Mouse (Mus musculus) midbrain, postnatal 0 days (tissue): ENCODE measurements around the gene Fndc3b. TPM values are rescaled to one million over a fixed set of nuclear protein-coding genes. Genes with fewer than 3 reads are reported as not detected.

Experiments used
- ATAC-seq: fragments of 200-750 bp; cut with Nextera tagmentation; 2 replicates; pipeline ENCODE4 v1.8.0; 2017; ENCODE audit warnings: moderate number of reproducible peaks, mild to moderate bottlenecking, moderate TSS enrichment, moderate library complexity; ENCODE audit not compliant: low FRiP score
- DNase-seq: peaks from one replicate; pipeline ENCODE4 v3.0.0-alpha.2; 2015; ENCODE audit warnings: low spot score
- H3K27ac ChIP-seq: fragments of 300-500 bp; sonication (generic); 2 replicates; pipeline ENCODE4 v1.5.1; 2014; ENCODE audit warnings: low read depth, mild to moderate bottlenecking, low read length, mixed read lengths
- H3K27me3 ChIP-seq: fragments of 300-500 bp; sonication (generic); 2 replicates; pipeline ENCODE4 v1.6.1; 2014; ENCODE audit warnings: low read length, control low read depth, mixed read lengths; ENCODE audit not compliant: insufficient read depth
- H3K36me3 ChIP-seq: fragments of 300-500 bp; sonication (generic); 2 replicates; pipeline ENCODE4 v1.6.1; 2014; ENCODE audit warnings: low read length, control low read depth, mixed read lengths; ENCODE audit not compliant: insufficient read depth
- H3K4me1 ChIP-seq: fragments of 300-500 bp; sonication (generic); 2 replicates; pipeline ENCODE4 v1.6.1; 2014; ENCODE audit warnings: mild to moderate bottlenecking, control low read depth, antibody characterized with exemption, low read length, mixed read lengths; ENCODE audit not compliant: insufficient read depth
- H3K4me2 ChIP-seq: fragments of 300-500 bp; sonication (generic); 2 replicates; pipeline ENCODE4 v1.6.1; 2014; ENCODE audit warnings: low read depth, mild to moderate bottlenecking, low read length, mixed read lengths; ENCODE audit not compliant: poor library complexity, severe bottlenecking
- H3K4me3 ChIP-seq: fragments of 300-500 bp; sonication (generic); 2 replicates; pipeline ENCODE4 v1.5.1; 2014; ENCODE audit warnings: low read depth, mild to moderate bottlenecking, low read length, moderate library complexity
- H3K9ac ChIP-seq: fragments of 300-500 bp; sonication (generic); replicated peaks from 2 replicates; pipeline ENCODE4 v1.6.1; 2014; ENCODE audit warnings: mild to moderate bottlenecking, low read length, moderate library complexity, mixed read lengths; ENCODE audit not compliant: poor library complexity, severe bottlenecking
- H3K9me3 ChIP-seq: fragments of 300-500 bp; sonication (generic); 2 replicates; pipeline ENCODE4 v1.6.1; 2016; ENCODE audit warnings: low read length, control low read depth
- CTCF ChIP-seq: IDR thresholded peaks from 2 replicates; pipeline ENCODE4 v1.5.1; 2016; ENCODE audit warnings: antibody characterized with exemption, mild to moderate bottlenecking
- WGBS: fragments of 180-500 bp; shearing (Covaris S2); extraction: QIAGEN DNeasy Blood & Tissue Kit; methylation state at CpG from one replicate; pipeline ENCODE4 v1.1.7; 2014; 5-methylcytosine and 5-hydroxymethylcytosine counted together
- polyA plus RNA-seq: library from polyadenylated mRNA; unstranded; fragments of >200 nt; fragmentation: Nextera tagmentation; extraction: Ambion mirVana; gene quantifications from 2 replicates; pipeline ENCODE4 v1.2.1, GENCODE M21; 2015
- total RNA-seq: library from RNA; depleted of rRNA; stranded (reverse); fragments of >200 nt; gene quantifications from 2 replicates; pipeline ENCODE4 v1.2.3, GENCODE M21; 2014

Fndc3b gene
- total and polyA plus RNA-seq, 2 experiments from 2014 or later = 7.6 to 13.4 TPM

DNA sequence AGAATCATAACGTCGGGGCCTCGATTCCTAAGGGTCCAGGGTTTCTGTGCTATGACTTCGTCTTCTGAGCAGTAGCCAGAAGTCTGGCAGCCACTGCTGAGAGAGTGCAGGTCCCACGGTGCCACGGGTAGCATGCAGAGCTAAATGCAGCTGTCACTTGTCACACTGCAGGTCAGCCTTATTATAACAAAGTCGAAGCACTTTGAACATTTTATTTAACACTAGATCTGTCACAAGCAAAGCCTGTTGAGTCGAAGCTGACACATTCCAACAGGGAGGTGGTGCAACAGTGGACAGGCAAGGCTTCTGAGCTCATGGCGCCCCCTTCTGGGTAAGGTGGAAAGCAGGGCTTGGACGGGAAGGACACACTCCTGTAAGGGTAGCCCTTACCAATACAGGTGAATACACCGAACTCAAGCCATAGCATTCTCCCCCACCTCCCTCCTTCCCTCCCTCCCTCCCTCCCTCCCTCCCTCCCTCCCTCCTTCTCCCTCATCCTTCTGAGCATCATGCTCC lies 243.5 kb downstream of the Fndc3b start:
- 0 out of 2 replicates have a peak, but pooled peaks cover 4% of the 10 kb centered on the region for H3K36me3 ChIP-seq
- DNase-seq (no peak), ATAC-seq (no peak)
- WGBS = 80% methylated on average over 11 of the region's 11 CpGs
- no peaks in the 10 kb centered on the region for H3K27me3 ChIP-seq
- H3K9ac ChIP-seq = no peak overlapping the region
- H3K9me3 ChIP-seq = no peaks in the 10 kb centered on the region
- H3K27ac ChIP-seq = no peak overlapping the region
- no peaks in the 10 kb centered on the region for H3K4me1 ChIP-seq
- H3K4me3 ChIP-seq = no peak overlapping the region
- no peak overlapping the region for H3K4me2 ChIP-seq
- TF ChIP-seq CTCF = peak; percentile 46

DNA sequence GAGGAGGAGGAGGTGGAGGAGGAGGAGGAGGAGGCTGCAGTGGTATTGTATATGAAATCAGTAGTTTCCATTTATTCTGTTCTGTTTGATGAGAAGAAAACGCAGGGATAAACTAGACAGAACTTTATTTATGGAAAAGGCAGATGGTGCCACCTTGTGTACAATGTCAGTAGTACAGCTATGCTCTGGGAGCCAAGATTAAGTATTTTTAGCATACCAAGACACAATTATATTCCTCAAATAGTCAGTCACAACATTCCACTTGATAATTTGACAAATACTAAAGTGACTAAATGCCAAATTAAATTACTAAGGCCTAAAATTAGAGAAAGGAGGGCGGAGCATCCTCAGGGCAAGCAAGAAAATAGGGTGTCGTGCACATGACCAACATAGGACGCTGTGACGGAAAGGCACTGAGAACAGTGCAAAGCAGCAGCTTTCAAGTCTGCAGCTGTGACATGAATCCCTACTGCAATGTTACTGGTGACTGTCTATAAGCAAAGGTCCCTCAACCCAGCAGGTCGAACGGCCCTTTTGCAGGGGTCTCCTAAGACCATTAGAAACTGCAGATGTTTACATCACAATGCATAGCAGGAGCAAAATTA lies 244.7 kb downstream of the Fndc3b start:
- H3K4me2 ChIP-seq = no peak overlapping the region
- no peak overlapping the region for H3K27ac ChIP-seq
- ATAC-seq (peak; percentile 29; the same call in 1 of the 2 replicates), DNase-seq (peak; percentile 80)
- 72% methylated on average over 7 of the region's 7 CpGs for WGBS
- TF ChIP-seq CTCF = peak; percentile 88
- H3K36me3 ChIP-seq = peaks cover 8% of the 10 kb centered on the region; the same call in 1 of the 2 replicates
- H3K4me3 ChIP-seq = no peak overlapping the region
- no peaks in the 10 kb centered on the region for H3K4me1 ChIP-seq
- no peak overlapping the region for H3K9ac ChIP-seq
- H3K9me3 ChIP-seq = no peaks in the 10 kb centered on the region
- no peaks in the 10 kb centered on the region for H3K27me3 ChIP-seq

DNA sequence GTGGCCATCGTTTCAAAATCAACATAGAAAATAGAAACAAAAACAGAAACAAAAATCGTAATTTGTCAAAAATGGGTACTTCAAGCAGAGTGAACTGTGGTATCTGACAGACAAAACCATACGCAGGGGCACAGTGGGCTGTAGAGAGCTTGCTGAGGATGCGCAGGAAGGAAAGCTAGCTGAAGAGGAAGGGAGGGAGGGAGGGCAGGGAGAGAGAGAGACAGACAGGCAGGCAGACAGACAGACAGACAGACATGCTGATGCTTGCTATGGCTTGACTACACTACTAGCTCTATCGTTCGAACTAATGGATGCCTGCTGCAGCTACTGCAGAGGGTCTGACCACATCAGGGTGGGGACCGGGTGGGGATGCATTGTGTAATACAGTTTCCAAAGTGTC lies 247.7 kb downstream of the Fndc3b start:
- no peaks in the 10 kb centered on the region for H3K9me3 ChIP-seq
- H3K4me3 ChIP-seq = no peak overlapping the region
- H3K36me3 ChIP-seq = peaks cover 10% of the 10 kb centered on the region
- ATAC-seq (no peak), DNase-seq (no peak)
- no peak overlapping the region for H3K4me2 ChIP-seq
- no peaks in the 10 kb centered on the region for H3K4me1 ChIP-seq
- no peak overlapping the region for H3K9ac ChIP-seq
- H3K27me3 ChIP-seq = no peaks in the 10 kb centered on the region
- H3K27ac ChIP-seq = no peak overlapping the region
- WGBS = 91% methylated on average over 7 of the region's 7 CpGs
- TF ChIP-seq CTCF = no peak

DNA sequence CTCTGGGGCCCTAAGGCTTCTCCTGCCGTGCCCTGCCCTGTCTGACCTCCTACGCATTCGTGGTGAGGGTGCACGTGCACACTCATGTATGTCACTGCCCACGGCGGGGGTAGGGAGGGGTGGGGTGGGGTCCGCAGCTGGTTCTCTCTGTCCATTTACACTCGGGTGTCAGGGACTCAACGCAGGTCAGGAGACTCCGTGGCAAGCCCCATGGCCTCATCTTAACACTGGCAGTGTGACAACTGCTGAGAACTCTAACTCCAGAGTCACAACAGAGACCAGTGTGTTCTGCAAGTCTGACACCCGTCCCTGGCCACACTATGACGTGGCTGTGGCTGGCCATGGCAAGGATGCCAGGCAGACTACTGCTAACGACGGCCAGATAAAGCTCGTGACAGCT lies 248.2 kb downstream of the Fndc3b start:
- TF ChIP-seq CTCF = no peak
- no peaks in the 10 kb centered on the region for H3K9me3 ChIP-seq

DNA sequence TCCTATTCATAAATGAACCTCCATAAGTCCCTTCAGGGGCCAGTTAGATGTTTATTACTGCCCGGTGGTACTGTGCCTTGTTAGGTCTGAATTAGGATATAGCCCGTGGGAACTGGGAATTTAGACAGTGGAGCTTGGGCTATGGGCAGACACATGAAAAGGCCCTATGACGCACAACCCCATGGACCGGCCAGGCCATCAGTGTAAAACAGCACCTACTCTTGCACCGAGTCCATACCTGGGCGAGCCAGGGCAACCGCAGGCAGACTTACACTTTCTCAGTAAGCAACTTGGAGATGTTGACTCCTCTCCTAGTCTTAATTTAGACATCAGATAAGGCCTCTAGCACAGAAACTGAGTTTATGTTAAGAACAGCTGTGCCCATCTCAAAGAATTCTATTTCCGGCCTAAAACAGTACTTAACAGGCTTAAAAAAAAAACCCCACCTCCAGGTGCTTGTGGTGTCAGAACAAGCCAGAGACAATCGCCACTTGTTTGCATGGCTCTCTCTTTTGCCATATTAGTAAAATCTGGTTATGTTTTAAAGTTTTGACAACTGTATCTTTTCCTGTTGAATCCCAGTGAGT lies 248.7 kb downstream of the Fndc3b start:
- no peaks in the 10 kb centered on the region for H3K4me1 ChIP-seq

More for the DNA sequence above, 248.2 kb downstream of the Fndc3b start:
- Histone ChIP-seq H3K27me3 (no peaks in the 10 kb centered on the region), H3K27ac (no peak overlapping the region), H3K4me1 (no peaks in the 10 kb centered on the region), H3K9ac (no peak overlapping the region), H3K36me3 (peaks cover 10% of the 10 kb centered on the region), H3K4me2 (no peak overlapping the region), H3K4me3 (no peak overlapping the region)
- WGBS = 87% methylated on average over 15 of the region's 15 CpGs
- DNase-seq (no peak), ATAC-seq (no peak)

DNA sequence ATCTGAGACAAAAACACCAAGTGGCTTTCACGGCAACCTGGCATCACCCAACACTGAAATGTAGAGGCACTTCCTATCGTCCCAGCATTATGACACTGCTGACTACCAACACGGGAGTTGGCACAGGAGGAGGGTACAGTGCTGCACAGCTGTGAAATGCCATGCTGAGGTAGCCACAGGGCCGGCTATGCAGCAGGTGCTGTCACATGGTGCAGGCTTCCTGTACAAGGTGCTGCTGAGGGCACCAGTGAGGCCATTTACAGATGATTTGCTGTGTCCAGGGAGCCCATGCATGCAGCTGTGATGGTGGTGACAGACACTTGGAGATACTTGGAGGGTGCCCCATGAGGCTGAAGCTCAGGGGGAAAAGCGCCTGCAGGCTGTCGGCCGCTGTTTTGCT lies 249.2 kb downstream of the Fndc3b start:
- Histone ChIP-seq H3K4me3 (no peak overlapping the region), H3K27ac (no peak overlapping the region), H3K27me3 (no peaks in the 10 kb centered on the region), H3K4me1 (no peaks in the 10 kb centered on the region), H3K36me3 (peaks cover 10% of the 10 kb centered on the region), H3K9me3 (no peaks in the 10 kb centered on the region), H3K4me2 (no peak overlapping the region), H3K9ac (no peak overlapping the region)
- no peak for TF ChIP-seq CTCF
- 94% methylated on average over 7 of the region's 7 CpGs for WGBS
- DNase-seq = no peak
- no peak for ATAC-seq

More for the DNA sequence above, 248.7 kb downstream of the Fndc3b start:
- DNase-seq (no peak), ATAC-seq (no peak)
- Histone ChIP-seq H3K9me3 (no peaks in the 10 kb centered on the region), H3K4me3 (no peak overlapping the region), H3K36me3 (peaks cover 10% of the 10 kb centered on the region), H3K27me3 (no peaks in the 10 kb centered on the region), H3K4me2 (no peak overlapping the region), H3K9ac (no peak overlapping the region), H3K27ac (no peak overlapping the region)
- no peak for TF ChIP-seq CTCF
- 95% methylated on average over 9 of the region's 9 CpGs for WGBS
